Comparison of ENCODE assay signal across 28 mouse cellular contexts in the genomic region with DNA sequence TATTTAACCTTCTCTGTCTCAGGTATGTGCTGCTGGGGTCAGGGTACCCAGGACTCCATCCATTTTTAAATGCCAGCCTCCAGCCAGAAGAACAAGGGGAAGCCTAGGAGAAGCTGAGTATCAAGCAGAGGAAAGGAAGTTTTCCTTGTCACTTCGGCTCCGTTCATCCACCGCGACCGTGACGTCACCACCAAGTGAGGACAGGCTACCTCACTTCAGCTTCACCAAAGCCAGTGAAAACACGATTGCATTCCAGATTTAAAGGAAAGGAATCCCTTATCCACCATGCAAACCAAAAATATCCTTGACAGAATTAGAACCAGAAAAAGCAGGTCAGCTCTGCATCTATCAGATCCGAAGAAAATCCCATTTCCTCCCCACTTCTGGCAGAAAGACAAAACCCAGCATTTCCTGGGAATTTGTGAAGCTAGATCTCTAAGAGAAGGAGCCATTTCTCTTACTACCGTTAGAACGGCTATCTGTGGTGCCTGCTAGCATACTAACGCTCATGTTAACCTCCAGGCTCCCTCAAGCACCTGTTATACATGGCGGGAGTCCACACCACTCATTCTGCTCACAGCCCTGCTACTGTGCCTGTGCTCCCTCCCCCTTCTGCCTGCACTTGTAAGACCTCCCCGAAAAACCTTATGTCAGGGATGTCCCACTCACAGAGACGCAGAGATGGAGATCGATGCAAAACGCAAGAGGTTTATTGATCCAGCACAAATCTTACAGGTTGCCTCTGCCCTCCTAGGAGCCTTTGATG.
DNase-seq lines count a peak whose midpoint lies in the region; ATAC-seq lines count a peak whose summit lies in the region.
"Had no signal": no experiment of that assay in that cellular context is flagged by ENCODE, and none has a peak within 500 bp of the region (broad histone marks: within the 10 kb centered on the region; RNA-seq: fewer than 3 reads in every experiment).

No protein-coding gene starts in this region.

- no peak for ATAC-seq in embryonic facial prominence, embryonic 14.5 days (ENCODE audit: low read depth)
- ATAC-seq in megakaryocyte, adult 5-6 weeks (ENCODE audit: poor library complexity, severe bottlenecking) = no peak
- ATAC-seq in forebrain, embryonic 12.5 days (ENCODE audit: low FRiP score) = no peak
- ATAC-seq: activated CD4-positive, CD25-positive, alpha-beta regulatory T cell, adult 4 months; forebrain, embryonic 14.5 days; forebrain, postnatal 0 days; hindbrain, embryonic 16.5 days had no signal

- 70% methylated on average over 16 of the region's 16 CpGs for WGBS in embryonic facial prominence, embryonic 14.5 days
- WGBS in embryonic facial prominence, embryonic 10.5 days = 84% methylated on average over 16 of the region's 16 CpGs
- WGBS in forebrain, embryonic 12.5 days = 89% methylated on average over 16 of the region's 16 CpGs

- H3K4me3 ChIP-seq in embryonic facial prominence, embryonic 14.5 days (ENCODE audit: low read depth, low read length) = no peak overlapping the region
- H3K4me3 ChIP-seq in embryonic facial prominence, embryonic 10.5 days = no peak overlapping the region
- H3K4me3 ChIP-seq in megakaryocyte, embryonic 14.5 days (replicated peaks) = peak overlapping the region; percentile 33
- H3K4me3 ChIP-seq in forebrain, embryonic 12.5 days (replicated peaks) = no peak overlapping the region
- H3K4me3 ChIP-seq: embryonic facial prominence, embryonic 13.5 days; forebrain, embryonic 10.5 days; heart, embryonic 15.5 days; hindbrain, embryonic 10.5 days; hindbrain, embryonic 13.5 days had no signal

- H3K36me3 ChIP-seq in embryonic facial prominence, embryonic 14.5 days (ENCODE audit: control insufficient read depth, insufficient read depth, low read length) = no peaks in the 10 kb centered on the region
- H3K36me3 ChIP-seq in embryonic facial prominence, embryonic 10.5 days (replicated peaks) = no peaks in the 10 kb centered on the region
- H3K36me3 ChIP-seq in megakaryocyte, embryonic 14.5 days (replicated peaks; ENCODE audit: low read length) = peaks cover 30% of the 10 kb centered on the region
- no peaks in the 10 kb centered on the region for H3K36me3 ChIP-seq in forebrain, embryonic 12.5 days (replicated peaks)
- H3K36me3 ChIP-seq: embryonic facial prominence, embryonic 13.5 days; forebrain, embryonic 10.5 days; heart, embryonic 15.5 days; hindbrain, embryonic 10.5 days; hindbrain, embryonic 13.5 days had no signal

- H3K27me3 ChIP-seq in embryonic facial prominence, embryonic 14.5 days (replicated peaks; ENCODE audit: control insufficient read depth, insufficient read depth, low read length) = no peaks in the 10 kb centered on the region
- no peaks in the 10 kb centered on the region for H3K27me3 ChIP-seq in embryonic facial prominence, embryonic 10.5 days (replicated peaks; ENCODE audit: low read depth, poor library complexity, severe bottlenecking)
- no peaks in the 10 kb centered on the region for H3K27me3 ChIP-seq in megakaryocyte, embryonic 14.5 days (replicated peaks)
- H3K27me3 ChIP-seq in forebrain, embryonic 12.5 days = no peaks in the 10 kb centered on the region
- H3K27me3 ChIP-seq: embryonic facial prominence, embryonic 13.5 days; heart, embryonic 15.5 days; hindbrain, embryonic 13.5 days had no signal

- no peaks in the 10 kb centered on the region for H3K4me1 ChIP-seq in embryonic facial prominence, embryonic 14.5 days (ENCODE audit: control insufficient read depth, insufficient read depth, low read length)
- H3K4me1 ChIP-seq in embryonic facial prominence, embryonic 10.5 days = peaks cover 6% of the 10 kb centered on the region
- H3K4me1 ChIP-seq in megakaryocyte, embryonic 14.5 days = peaks cover 36% of the 10 kb centered on the region
- no peaks in the 10 kb centered on the region for H3K4me1 ChIP-seq in forebrain, embryonic 12.5 days
- H3K4me1 ChIP-seq: embryonic facial prominence, embryonic 13.5 days; forebrain, embryonic 10.5 days; heart, embryonic 15.5 days; hindbrain, embryonic 13.5 days had no signal

- DNase-seq in embryonic facial prominence, embryonic 14.5 days (ENCODE audit: low spot score) = peak; percentile 17
- DNase-seq in embryonic facial prominence, embryonic 10.5 days (ENCODE audit: low spot score) = no peak
- peak; percentile 9 to 26 for DNase-seq in left cerebral cortex, postnatal 14 days (ENCODE audit: low spot score in 2 of 2)
- no peak for DNase-seq in left cerebral cortex, adult 11 months (ENCODE audit: low spot score)
- peak; percentile 18 for DNase-seq in brain, adult 2 months (ENCODE audit: low read depth, low spot score)
- DNase-seq: adrenal gland, adult 8-10 months; adrenal gland, postnatal 25 days; cerebellum, adult 11 months; cerebellum, adult 2 months; cerebellum, adult 9-11 months; cerebellum, postnatal 25 days; forebrain, postnatal 0 days; gastrocnemius, postnatal 10 days; gastrocnemius, postnatal 36 days; heart, postnatal 10 days; heart, postnatal 36 days had no signal

- H3K9ac ChIP-seq in embryonic facial prominence, embryonic 14.5 days (ENCODE audit: low read depth, low read length) = no peak overlapping the region
- H3K9ac ChIP-seq in forebrain, embryonic 12.5 days = no peak overlapping the region
- H3K9ac ChIP-seq: embryonic facial prominence, embryonic 13.5 days; forebrain, postnatal 0 days; heart, embryonic 15.5 days; hindbrain, embryonic 13.5 days had no signal

- intact Hi-C loops in left cerebral cortex, postnatal 14 days (cut with DNase I) = no loop called here

- no peaks in the 10 kb centered on the region for H3K9me3 ChIP-seq in embryonic facial prominence, embryonic 14.5 days (ENCODE audit: control insufficient read depth, low read length)
- no peaks in the 10 kb centered on the region for H3K9me3 ChIP-seq in embryonic facial prominence, embryonic 10.5 days
- H3K9me3 ChIP-seq in megakaryocyte, embryonic 14.5 days = peaks cover 25% of the 10 kb centered on the region
- no peaks in the 10 kb centered on the region for H3K9me3 ChIP-seq in forebrain, embryonic 12.5 days
- H3K9me3 ChIP-seq: embryonic facial prominence, embryonic 13.5 days; forebrain, embryonic 10.5 days; heart, embryonic 15.5 days; hindbrain, embryonic 10.5 days; hindbrain, embryonic 13.5 days had no signal

- no peak overlapping the region for H3K27ac ChIP-seq in embryonic facial prominence, embryonic 14.5 days (replicated peaks; ENCODE audit: low read depth, low read length)
- no peak overlapping the region for H3K27ac ChIP-seq in embryonic facial prominence, embryonic 10.5 days (replicated peaks)
- no peak overlapping the region for H3K27ac ChIP-seq in forebrain, embryonic 12.5 days
- H3K27ac ChIP-seq: embryonic facial prominence, embryonic 13.5 days; forebrain, embryonic 10.5 days; heart, embryonic 15.5 days; hindbrain, embryonic 10.5 days; hindbrain, embryonic 13.5 days had no signal

- H3K4me2 ChIP-seq in embryonic facial prominence, embryonic 14.5 days (ENCODE audit: low read depth, low read length) = no peak overlapping the region
- no peak overlapping the region for H3K4me2 ChIP-seq in forebrain, embryonic 12.5 days
- H3K4me2 ChIP-seq: embryonic facial prominence, embryonic 13.5 days; heart, embryonic 11.5 days; heart, embryonic 15.5 days; hindbrain, embryonic 13.5 days had no signal

Comparison
In these comparisons a context has a peak if more than half of its experiments do, and no peak if none do; other contexts are left out.
1. DNase-seq: peak in embryonic facial prominence, embryonic 14.5 days (single experiment), left cerebral cortex, postnatal 14 days (2 of 2) and brain, adult 2 months (single experiment); none in embryonic facial prominence, embryonic 10.5 days (single experiment) and left cerebral cortex, adult 11 months (single experiment).